Mouse (Mus musculus) gastrocnemius, postnatal 14 days (tissue): Measurements from ENCODE around the gene Shroom1. TPM values are rescaled to one million over a fixed set of nuclear protein-coding genes. Genes with fewer than 3 reads are reported as not detected.

Experiments
- DNase-seq: peaks from one replicate; pipeline ENCODE4 v3.0.0; 2021; ENCODE audit warnings: mixed read lengths
- intact Hi-C: fragments of 180-260 bp; cut with DNase I; formaldehyde crosslinking; loops from one replicate; pipeline ENCODE4 v1.15.1; 2025; ENCODE audit warnings: low total_unique reads
- microRNA-seq, 2 experiments: library from miRNA; unstranded; fragments of <30 nt; microRNA quantifications; one replicate each; pipeline ENCODE4 v1.2.0; 2021
- total RNA-seq, 2 experiments: library from RNA; stranded (reverse); gene quantifications; 2 replicates each; pipeline ENCODE4 v1.2.3; 2021

The Shroom1 gene
- total RNA-seq, 2 experiments from 2014 or later, result 0.31 to 0.38 TPM

DNA sequence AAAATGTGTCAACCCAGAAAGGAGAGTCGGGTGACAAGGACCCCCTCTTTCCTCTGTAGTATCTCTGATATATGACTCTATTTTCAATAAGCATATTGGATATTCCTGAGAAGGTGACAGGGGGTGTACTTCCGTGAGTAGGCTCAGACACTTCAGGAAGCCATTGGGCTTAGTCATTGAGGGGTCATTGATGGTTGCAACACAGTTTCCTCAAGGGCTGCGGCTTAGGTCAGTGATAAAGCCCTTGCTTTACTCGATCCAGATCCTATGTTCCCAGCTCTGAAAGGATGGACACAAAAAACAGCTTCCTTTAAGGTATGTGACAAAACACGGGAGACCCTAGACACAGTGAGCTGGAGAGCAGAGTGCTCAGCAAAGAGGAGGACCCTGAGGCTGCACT lies 46.7 kb downstream of the Shroom1 start:
- intact Hi-C loops, result no loop called here
- no peak for DNase-seq

DNA sequence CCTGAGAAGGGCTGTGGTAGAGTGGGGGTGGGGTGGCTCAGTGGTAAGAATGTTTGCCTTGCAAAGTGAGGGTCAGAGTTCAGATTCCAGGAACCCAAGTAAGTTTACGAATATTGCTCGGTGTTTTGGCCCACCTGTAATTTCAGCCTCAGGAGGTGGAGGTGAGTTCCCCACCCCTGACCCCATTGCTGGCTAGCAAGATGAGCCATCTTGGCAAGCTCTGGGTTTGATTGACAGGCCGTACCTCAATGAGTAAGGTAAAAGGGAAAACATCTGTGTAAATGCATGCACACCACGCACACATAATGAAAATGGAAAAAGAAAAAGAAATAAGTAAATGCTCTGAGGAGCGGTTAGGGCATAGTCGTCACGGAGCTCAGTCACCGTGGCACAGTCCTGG lies 47.4 kb downstream of the Shroom1 start:
- DNase-seq, result no peak
- intact Hi-C loops, result no loop called here

DNA sequence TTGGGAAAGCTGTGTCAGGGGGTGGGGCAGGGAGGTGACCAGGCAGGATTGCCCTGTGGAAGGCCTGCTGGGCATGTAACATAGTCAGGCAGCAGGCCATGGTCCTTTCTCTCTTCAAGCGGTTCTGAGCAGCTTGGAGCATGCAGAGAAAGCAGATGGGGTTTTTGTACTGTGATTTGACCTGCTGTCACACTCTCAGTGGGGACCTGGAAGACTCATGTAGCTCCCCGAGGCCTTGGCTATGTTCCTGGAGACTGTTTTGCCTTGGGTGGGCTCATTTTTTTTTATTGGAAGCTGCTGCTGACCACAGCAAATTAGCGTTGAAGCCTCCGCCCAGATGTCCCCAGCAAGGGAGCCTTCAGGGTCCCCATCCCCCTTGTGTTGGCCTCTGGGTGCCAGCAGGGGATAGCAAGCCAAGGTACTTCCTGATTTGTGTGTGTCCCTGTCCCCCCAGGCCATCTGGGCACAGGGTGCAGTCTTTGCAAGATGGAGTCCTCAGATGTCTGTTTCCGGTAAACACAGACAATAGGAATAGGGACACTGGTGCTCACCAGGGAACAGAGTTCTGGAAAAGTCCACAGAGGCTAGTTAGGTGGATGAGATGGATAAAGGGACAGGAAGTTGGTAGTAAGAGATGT lies 48.1 kb downstream of the Shroom1 start:
- intact Hi-C loops, result no loop called here
- no peak for DNase-seq

DNA sequence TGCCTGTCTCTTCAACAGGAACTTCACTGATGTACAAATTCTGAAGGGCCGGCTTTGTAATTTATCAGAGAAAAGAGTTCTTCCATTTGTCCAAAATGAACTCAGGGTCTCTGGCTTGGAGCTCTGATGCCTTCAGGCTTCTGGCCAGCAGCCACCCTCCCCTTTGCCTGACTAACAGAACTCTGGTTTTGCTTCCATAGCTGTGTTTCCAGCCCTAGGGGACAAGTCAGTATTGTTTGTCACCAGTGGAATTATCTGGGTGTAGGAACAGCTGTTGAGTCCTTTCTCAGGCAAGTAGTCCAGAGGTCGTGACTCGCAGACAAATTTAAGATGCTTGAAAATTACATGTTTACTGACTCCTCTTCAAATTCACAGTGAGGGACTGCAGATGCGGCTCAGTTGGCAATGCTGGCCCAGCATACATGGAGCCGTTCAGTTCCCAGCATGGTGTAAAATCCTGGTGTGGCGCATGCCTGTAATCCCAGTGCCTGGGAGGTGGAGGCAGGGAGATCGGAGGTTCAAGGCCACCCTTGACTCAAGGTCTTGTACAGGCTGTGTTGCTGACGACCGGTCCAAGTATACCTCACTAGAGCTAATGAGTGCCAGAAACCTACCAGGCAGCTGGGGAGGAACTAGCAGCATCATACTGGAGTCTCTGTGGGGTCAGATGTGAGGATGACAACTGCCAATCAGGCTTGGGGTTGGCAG lies 50.2 kb downstream of the Shroom1 start:
- intact Hi-C loops, result no loop called here

DNA sequence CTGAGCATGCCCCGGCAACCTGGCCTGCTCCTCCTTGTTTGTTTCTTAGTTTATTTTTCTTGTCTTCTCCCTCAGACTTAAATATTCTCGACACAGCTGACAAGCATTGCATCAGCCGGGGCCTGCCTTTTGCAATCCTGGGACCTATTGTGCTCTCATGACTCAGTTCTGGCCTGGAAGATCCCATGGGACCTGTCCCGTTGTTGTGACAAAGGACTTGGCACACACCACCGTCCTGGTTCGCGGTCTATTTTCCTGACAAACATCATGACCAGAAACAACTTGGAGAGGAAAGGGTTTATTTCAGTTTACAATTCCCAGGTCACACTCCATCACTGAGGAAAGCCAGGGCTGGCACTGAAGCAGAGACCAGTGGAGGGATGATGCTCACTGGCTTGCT lies 51.1 kb downstream of the Shroom1 start:
- peak; percentile 70 for DNase-seq
- intact Hi-C loops, result no loop called here

More for the DNA sequence above, 50.2 kb downstream of the Shroom1 start:
- DNase-seq, result no peak

DNA sequence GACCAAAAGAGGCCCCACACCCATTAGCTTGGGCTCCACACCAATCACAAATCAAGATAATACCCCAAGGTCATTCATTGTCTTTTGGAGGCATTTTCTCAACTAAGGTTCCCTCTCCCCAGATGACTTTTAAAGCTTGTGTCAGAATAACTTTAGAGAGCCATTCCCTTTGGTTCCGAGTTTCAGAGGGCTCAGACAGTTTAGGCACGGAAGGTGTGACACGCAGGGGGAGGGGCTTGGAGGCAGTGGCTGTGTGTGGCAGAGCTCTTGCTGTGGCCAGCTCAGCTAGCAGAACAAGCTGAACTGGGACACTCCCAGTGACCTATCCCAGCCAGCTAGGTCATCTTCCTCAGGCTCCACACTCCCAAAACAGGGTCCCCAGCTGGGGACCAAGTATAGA lies 51.6 kb downstream of the Shroom1 start:
- DNase-seq, result no peak
- intact Hi-C loops, result no loop called here

DNA sequence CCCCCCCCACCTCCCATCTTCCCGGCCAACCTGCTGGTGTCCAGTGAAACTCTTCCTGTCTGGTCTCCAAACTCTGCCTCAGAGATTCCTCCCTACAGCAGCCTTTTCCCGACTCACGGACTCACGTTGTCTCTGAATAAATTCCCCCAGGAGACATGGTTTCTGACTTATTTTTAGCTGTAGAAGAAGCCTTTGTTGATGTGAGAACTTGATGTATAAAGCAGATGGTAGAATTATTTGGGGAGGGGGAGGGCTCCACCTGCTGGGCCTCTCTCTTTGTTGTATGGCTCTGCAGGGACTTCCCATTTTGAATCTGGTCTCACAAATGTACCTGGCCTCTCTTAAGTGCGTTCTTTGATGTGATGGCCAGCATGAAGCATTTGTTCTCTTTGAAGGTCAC lies 53.3 kb downstream of the Shroom1 start:
- intact Hi-C loops, result no loop called here

DNA sequence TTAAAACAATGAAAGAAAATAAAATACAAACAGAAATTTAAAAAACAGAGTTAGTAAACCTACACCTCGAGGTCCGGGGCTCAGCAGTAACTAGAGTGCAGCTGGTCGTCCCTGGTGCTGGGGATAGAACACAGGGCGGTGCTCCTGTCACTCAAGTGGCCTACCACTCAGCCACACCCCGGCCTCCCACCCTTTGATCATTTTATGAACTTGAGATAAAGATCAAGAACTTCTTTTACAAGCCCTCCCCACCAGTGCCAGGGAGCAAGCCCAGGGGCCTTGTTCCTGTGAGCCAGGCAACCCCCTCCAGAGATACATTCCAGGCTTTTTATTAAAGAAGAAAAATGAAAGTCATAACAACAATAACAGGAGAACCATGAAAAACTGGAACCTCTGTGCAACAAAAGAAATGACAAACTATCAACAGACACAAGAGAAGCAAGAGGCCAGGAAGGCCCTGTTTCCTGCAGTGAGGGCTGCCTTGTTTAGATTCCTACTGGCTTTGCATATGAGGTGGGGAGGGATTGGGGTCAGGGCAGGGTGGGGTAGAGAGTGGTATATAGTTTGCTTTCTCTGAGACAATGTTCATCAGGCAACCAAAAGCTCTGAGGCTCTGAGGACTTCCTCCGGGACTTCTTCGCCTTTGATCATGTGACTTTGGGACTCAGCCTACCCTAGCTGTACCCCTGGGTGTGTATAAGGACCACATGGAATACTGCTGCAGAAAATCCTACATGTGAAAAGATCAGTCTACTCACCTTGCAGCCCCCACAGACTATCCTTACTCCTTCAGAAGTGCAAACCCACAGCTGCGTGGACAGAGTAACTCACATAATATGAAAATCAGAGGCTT lies 60.0 kb downstream of the Shroom1 start:
- intact Hi-C loops, result no loop called here

More for the DNA sequence above, 53.3 kb downstream of the Shroom1 start:
- DNase-seq, result no peak

More for the DNA sequence above, 60.0 kb downstream of the Shroom1 start:
- DNase-seq, result no peak

Small RNAs within 50 kb of the gene (microRNA-seq; reads per million reads assigned to microRNA genes)
- gene Mir6920, result 0 reads per million in 2 experiments

Other genes with a start within 250 kb of the Shroom1 start
- gene Hspa4, start 156.7 kb upstream of the Shroom1 start, total RNA-seq, result 100 to 1,000 TPM in 1 of 2 experiments, 10 to 100 TPM in 1; 94.8 to 113 TPM
- 1 to 10 TPM; 7.4 to 8.7 TPM for gene Zcchc10, start 132.5 kb upstream of the Shroom1 start, total RNA-seq
- 10 to 100 TPM; 82.6 to 94.5 TPM for gene Aff4, start 106.4 kb upstream of the Shroom1 start, total RNA-seq
- gene Leap2, start 34.0 kb upstream of the Shroom1 start, total RNA-seq, result not detected
- gene Uqcrq, start 26.4 kb upstream of the Shroom1 start, total RNA-seq, result 1,000 to 10,000 TPM; 1,068 to 1,224 TPM
- under 1 TPM; 0.33 to 0.68 TPM for gene Gdf9, start 26.2 kb upstream of the Shroom1 start, total RNA-seq
- gene Gm10447, start 95 bp upstream of the Shroom1 start, total RNA-seq, result not detected
- gene Gm9837, start 13.3 kb downstream of the Shroom1 start, total RNA-seq, result not detected
- gene Gm9945, start 23.0 kb downstream of the Shroom1 start, total RNA-seq, result not detected
- under 1 TPM; 0.11 to 0.12 TPM for gene Sowaha, start 23.1 kb downstream of the Shroom1 start, total RNA-seq
- gene Sept8, start 62.1 kb downstream of the Shroom1 start, total RNA-seq, result 10 to 100 TPM; 25.6 to 31.3 TPM
- gene Kif3a, start 110.2 kb downstream of the Shroom1 start, total RNA-seq, result 1 to 10 TPM; 6.8 to 7.4 TPM
- gene Il4, start 161.5 kb downstream of the Shroom1 start, total RNA-seq, result not detected
- gene Il13, start 177.5 kb downstream of the Shroom1 start, total RNA-seq, result not detected